In the genomic region with DNA sequence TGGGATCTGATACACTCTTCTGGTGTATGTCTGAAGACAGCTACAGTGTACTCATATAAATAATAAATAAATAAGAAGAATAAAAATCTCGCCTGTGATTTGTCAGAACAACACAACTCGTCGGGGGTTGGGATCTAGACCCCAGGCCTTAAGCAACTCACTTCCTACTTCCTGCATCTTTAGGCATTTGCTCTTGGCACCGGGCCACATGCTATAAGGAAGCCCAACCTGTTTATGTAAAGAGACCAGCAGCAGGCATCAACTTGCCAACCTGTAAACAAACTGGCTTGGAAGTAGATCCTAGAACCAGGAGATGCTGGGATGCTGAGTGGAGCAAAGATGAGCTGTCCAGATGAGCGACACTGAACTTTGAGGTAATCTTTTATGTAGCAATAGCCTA, we compare ENCODE assay signal across 29 mouse cellular contexts. TPM values are rescaled to one million over a fixed set of nuclear protein-coding genes. Genes with fewer than 3 reads are reported as not detected.
DNase-seq lines count a peak whose midpoint lies in the region; ATAC-seq and TF ChIP-seq lines count a peak whose summit lies in the region.
"Had no signal": no experiment of that assay in that cellular context is flagged by ENCODE, and none has a peak within 500 bp of the region (broad histone marks: within the 10 kb centered on the region; RNA-seq: fewer than 3 reads in every experiment).

No protein-coding gene starts in this region.

- no peak for TF ChIP-seq EP300 in lung, postnatal 0 days (IDR thresholded peaks at IDR 0.05)

- H3K27me3 ChIP-seq in lung, postnatal 0 days (replicated peaks; ENCODE audit: insufficient read depth, low read length) = no peaks in the 10 kb centered on the region
- H3K27me3 ChIP-seq: forebrain, embryonic 13.5 days; hindbrain, embryonic 12.5 days; intestine, embryonic 15.5 days; liver, embryonic 15.5 days; midbrain, embryonic 13.5 days; Patski; stomach, embryonic 15.5 days had no signal

- WGBS in lung, postnatal 0 days = 46% methylated on average over 5 of the region's 5 CpGs
- 45% methylated on average over 5 of the region's 5 CpGs for WGBS in lung, adult 2 months

- H3K4me2 ChIP-seq in lung, postnatal 0 days (replicated peaks; ENCODE audit: low read depth, low read length) = no peak overlapping the region
- H3K4me2 ChIP-seq: forebrain, embryonic 13.5 days; heart, embryonic 11.5 days; hindbrain, embryonic 12.5 days; intestine, embryonic 15.5 days; liver, embryonic 15.5 days; midbrain, embryonic 13.5 days; stomach, embryonic 15.5 days had no signal

- no peaks in the 10 kb centered on the region for H3K36me3 ChIP-seq in lung, postnatal 0 days (ENCODE audit: insufficient read depth, low read length)
- H3K36me3 ChIP-seq: hindbrain, embryonic 12.5 days; intestine, embryonic 15.5 days; liver, embryonic 15.5 days; midbrain, embryonic 13.5 days; stomach, embryonic 15.5 days had no signal

- H3K4me1 ChIP-seq in lung, postnatal 0 days (ENCODE audit: insufficient read depth, low read depth, low read length) = 0 out of 2 replicates have a peak, but pooled peaks cover 3% of the 10 kb centered on the region
- H3K4me1 ChIP-seq in lung, adult 2 months (ENCODE audit: control insufficient read depth, insufficient read depth, low read length) = peaks cover 5% of the 10 kb centered on the region
- H3K4me1 ChIP-seq: midbrain, embryonic 13.5 days had no signal

- H3K9me3 ChIP-seq in lung, postnatal 0 days (ENCODE audit: low read length) = no peaks in the 10 kb centered on the region
- H3K9me3 ChIP-seq: forebrain, embryonic 13.5 days; hindbrain, embryonic 12.5 days; intestine, embryonic 15.5 days; liver, embryonic 15.5 days; midbrain, embryonic 13.5 days; stomach, embryonic 15.5 days had no signal

- TF ChIP-seq POLR2A in lung, adult 2 months (IDR thresholded peaks at IDR 0.05; ENCODE audit: borderline replicate concordance, extremely low read depth, low read depth, low read length) = no peak

- DNase-seq in lung, postnatal 0 days (ENCODE audit: low spot score) = peak; percentile 33
- DNase-seq in lung, adult 2 months = no peak
- DNase-seq in 416B (ENCODE audit: low read depth) (peak; percentile 30), MEL-GATA-1-ER (ENCODE audit: extremely low read depth, low read depth) (peak; percentile 26)
- DNase-seq in heart, adult 9 months (ENCODE audit: low spot score in 2 of 2) = no peak
- no peak for DNase-seq in spleen, adult 18-20 months
- DNase-seq: adrenal gland, postnatal 14 days; B cell, adult 2 months; cerebellum, adult 2 months; cerebellum, postnatal 14 days; gastrocnemius, postnatal 10 days; heart, adult 11 months; heart, postnatal 36 days; kidney, adult 2 months; layer of hippocampus, postnatal 36 days; lung, postnatal 10 days; retina, postnatal 1 day; right cerebral cortex, postnatal 14 days had no signal

- H3K27ac ChIP-seq in lung, postnatal 0 days (ENCODE audit: low read length) = no peak overlapping the region
- H3K27ac ChIP-seq: forebrain, embryonic 13.5 days; hindbrain, embryonic 12.5 days; hindbrain, postnatal 0 days; intestine, embryonic 15.5 days; kidney, postnatal 0 days; liver, embryonic 15.5 days; midbrain, embryonic 13.5 days; stomach, embryonic 15.5 days had no signal

- TF ChIP-seq CTCF in lung, postnatal 0 days (IDR thresholded peaks at IDR 0.05) = no peak
- no peak for TF ChIP-seq CTCF in lung, adult 2 months (IDR thresholded peaks at IDR 0.05; ENCODE audit: insufficient read depth, low read length)

- ATAC-seq in lung, postnatal 0 days = no peak
- peak; percentile 19 for ATAC-seq in megakaryocyte, adult 5-6 weeks (ENCODE audit: poor library complexity, severe bottlenecking)
- ATAC-seq: forebrain, embryonic 13.5 days; hindbrain, postnatal 0 days; intestine, embryonic 15.5 days; midbrain, embryonic 13.5 days; Patski had no signal

- no peak overlapping the region for H3K9ac ChIP-seq in lung, postnatal 0 days (replicated peaks; ENCODE audit: low read depth)
- H3K9ac ChIP-seq: forebrain, embryonic 13.5 days; hindbrain, embryonic 12.5 days; intestine, embryonic 15.5 days; liver, embryonic 15.5 days; midbrain, embryonic 13.5 days; stomach, embryonic 15.5 days had no signal

- H3K4me3 ChIP-seq in lung, postnatal 0 days (ENCODE audit: low read depth, low read length) = no peak overlapping the region
- H3K4me3 ChIP-seq in lung, adult 2 months (replicated peaks; ENCODE audit: extremely low read depth, low read depth, low read length) = no peak overlapping the region
- H3K4me3 ChIP-seq: forebrain, embryonic 13.5 days; hindbrain, embryonic 12.5 days; intestine, embryonic 15.5 days; liver, embryonic 15.5 days; midbrain, embryonic 13.5 days; stomach, embryonic 15.5 days had no signal

RNA-seq across cellular contexts. Expression of gene Rell1, which starts 26.8 kb away (rescaled TPM):
- 27.0 and 29.0 TPM in 2 replicates for polyA plus RNA-seq in lung, postnatal 0 days (2015; fragmentation: Nextera tagmentation; extraction: Ambion mirVana)
- polyA plus RNA-seq in lung, adult 2 months (2012; rRNA removed) = 13.5 and 15.0 TPM in 2 replicates
- total RNA-seq in megakaryocyte, adult 5-6 weeks (2015) = 23.3 and 28.7 TPM in 2 replicates
- total RNA-seq in megakaryocyte, adult 5-6 weeks (2017) = 27.1 and 28.3 TPM in 2 replicates

Comparison
In these comparisons a context has a peak if more than half of its experiments do, and no peak if none do; other contexts are left out.
1. DNase-seq: peak in lung, postnatal 0 days (single experiment), 416B (single experiment) and MEL-GATA-1-ER (single experiment); none in lung, adult 2 months (single experiment), heart, adult 9 months (0 of 2) and spleen, adult 18-20 months (0 of 2).